Mouse (Mus musculus) stomach, embryonic 15.5 days (tissue): Measurements from ENCODE around the gene Eef2kmt. TPM values are rescaled to one million over a fixed set of nuclear protein-coding genes. Genes with fewer than 3 reads are reported as not detected.

Experiments used
- microRNA-seq: library from miRNA; unstranded; fragments of <30 nt; microRNA quantifications from one replicate; pipeline ENCODE4, GENCODE M21; 2016
- polyA plus RNA-seq: library from polyadenylated mRNA; unstranded; fragments of >200 nt; fragmentation: Nextera tagmentation; extraction: Ambion mirVana; gene quantifications from 2 replicates; pipeline ENCODE4 v1.2.1, GENCODE M21; 2015

Eef2kmt gene
- polyA plus RNA-seq, 1 experiment from 2014 or later = 33.7 TPM

Small RNA genes lying within 50 kb of the gene (microRNA-seq; reads per million reads assigned to microRNA genes)
- gene Gm23689 (not detected), gene Gm26095 (not detected), gene Mir6364 (not detected)

Other genes starting within 250 kb of the Eef2kmt start
- 59.7 and 65.9 TPM in 2 replicates for gene Smim22, start 248.7 kb downstream of the Eef2kmt start, polyA plus RNA-seq
- 54.9 and 57.0 TPM in 2 replicates for gene Rogdi, start 242.4 kb downstream of the Eef2kmt start, polyA plus RNA-seq
- gene Glyr1, start 206.1 kb downstream of the Eef2kmt start, polyA plus RNA-seq = 118 and 138 TPM in 2 replicates
- 16.8 and 17.9 TPM in 2 replicates for gene Ubn1, start 205.9 kb downstream of the Eef2kmt start, polyA plus RNA-seq
- gene Ppl, start 123.6 kb downstream of the Eef2kmt start, polyA plus RNA-seq = 15.5 and 28.2 TPM in 2 replicates
- gene Sec14l5, start 108.9 kb downstream of the Eef2kmt start, polyA plus RNA-seq = 0.05 and 0.14 TPM in 2 replicates
- gene Nagpa, start 52.0 kb downstream of the Eef2kmt start, polyA plus RNA-seq = 21.1 and 22.1 TPM in 2 replicates
- 3.9 and 5.3 TPM in 2 replicates for gene AU021092, start 33.7 kb downstream of the Eef2kmt start, polyA plus RNA-seq
- gene Alg1, start 22.4 kb downstream of the Eef2kmt start, polyA plus RNA-seq = 32.3 and 34.5 TPM in 2 replicates